Mouse (Mus musculus) lung, postnatal 14 days (tissue): ENCODE results near the gene Actn1.
"Not testable (repeated sequence)": the region's sequence is repeated elsewhere in the genome, so short reads cannot be mapped to it uniquely, and the experiment has no call there.

Experiments
- DNase-seq: peaks from one replicate; pipeline ENCODE4 v3.0.0; 2021

Actn1 gene

GRCm38 (mm10) chr12:80260056-80260743 lies at the start of gene Actn1:
Gene Actn1, minus strand, starts transcription at chr12:80260371.
- DNase-seq = peak; percentile 87

GRCm38 (mm10) chr12:80307556-80307955 lies 47.4 kb upstream of the Actn1 start:
- no peak for DNase-seq

GRCm38 (mm10) chr12:80304518-80304917 lies 44.3 kb upstream of the Actn1 start:
- no peak for DNase-seq

- no peak for DNase-seq
Observed at GRCm38 (mm10) chr12:80300833-80301456, 40.8 kb upstream of the Actn1 start.

- DNase-seq = no peak
Observed at GRCm38 (mm10) chr12:80298714-80299113, 38.5 kb upstream of the Actn1 start.

GRCm38 (mm10) chr12:80291895-80292435 lies 31.8 kb upstream of the Actn1 start:
- no peak for DNase-seq

GRCm38 (mm10) chr12:80290964-80291363 lies 30.8 kb upstream of the Actn1 start:
- DNase-seq = peak; percentile 18

GRCm38 (mm10) chr12:80290483-80290882 lies 30.3 kb upstream of the Actn1 start:
- no peak for DNase-seq

GRCm38 (mm10) chr12:80289722-80290121 lies 29.6 kb upstream of the Actn1 start:
- no peak for DNase-seq

GRCm38 (mm10) chr12:80285890-80286289 lies 25.7 kb upstream of the Actn1 start:
- DNase-seq = no peak

- DNase-seq = not testable (repeated sequence)
Observed at GRCm38 (mm10) chr12:80284251-80284650, 24.1 kb upstream of the Actn1 start.

- no peak for DNase-seq
Observed at GRCm38 (mm10) chr12:80278866-80279265, 18.7 kb upstream of the Actn1 start.

GRCm38 (mm10) chr12:80277428-80277827 lies 17.3 kb upstream of the Actn1 start:
- no peak for DNase-seq

GRCm38 (mm10) chr12:80275187-80275820 lies 15.1 kb upstream of the Actn1 start:
- peak; percentile 48 for DNase-seq

- peak; percentile 39 for DNase-seq
Observed at GRCm38 (mm10) chr12:80273020-80273686, 13.0 kb upstream of the Actn1 start.

- DNase-seq = no peak
Observed at GRCm38 (mm10) chr12:80271806-80272205, 11.6 kb upstream of the Actn1 start.

GRCm38 (mm10) chr12:80270924-80271323 lies 10.8 kb upstream of the Actn1 start:
- no peak for DNase-seq

GRCm38 (mm10) chr12:80269303-80269702 lies 9.1 kb upstream of the Actn1 start:
- no peak for DNase-seq

GRCm38 (mm10) chr12:80267962-80268361 lies 7.8 kb upstream of the Actn1 start:
- DNase-seq = no peak

GRCm38 (mm10) chr12:80264388-80264787 lies 4.2 kb upstream of the Actn1 start:
- DNase-seq = not testable (repeated sequence)

GRCm38 (mm10) chr12:80260744-80261695 lies 849 bp upstream of the Actn1 start:
- DNase-seq = peak; percentile 64
